Mouse (Mus musculus): Measurements from ENCODE around the gene 9430097D07Rik.

9430097D07Rik gene

DNA sequence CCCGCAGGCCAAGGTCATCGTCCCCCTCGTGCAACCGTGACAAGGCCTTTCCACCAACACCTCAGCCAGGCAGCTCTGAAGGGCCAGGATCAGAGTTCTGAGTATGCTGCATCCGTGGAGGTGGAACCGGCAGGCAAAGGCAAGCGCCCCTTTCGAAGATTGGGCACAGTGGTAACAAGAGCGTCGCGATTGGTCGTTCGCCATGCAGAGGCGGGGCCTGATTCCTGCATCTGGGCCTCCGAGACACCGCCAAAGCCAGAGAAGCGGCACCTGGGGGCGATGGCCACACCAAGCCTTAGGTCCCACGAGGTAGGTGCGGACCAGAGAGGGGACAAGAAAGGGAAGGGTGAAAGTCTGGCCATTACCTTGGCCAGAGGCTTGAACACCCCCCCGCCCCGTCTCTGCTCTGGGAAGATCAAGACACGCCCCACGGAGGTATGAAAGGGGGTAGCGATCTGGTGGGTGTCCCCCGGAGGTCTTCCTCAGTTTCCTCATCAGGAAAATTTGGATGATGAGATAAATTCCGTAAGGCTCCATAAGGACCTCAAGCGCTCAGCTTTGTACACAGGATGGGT is at the start of gene 9430097D07Rik:
TSS of gene 9430097D07Rik (minus strand) at position 99 of the 575 bp plus-strand sequence.
- peak; percentile 78 to 79 for DNase-seq

DNA sequence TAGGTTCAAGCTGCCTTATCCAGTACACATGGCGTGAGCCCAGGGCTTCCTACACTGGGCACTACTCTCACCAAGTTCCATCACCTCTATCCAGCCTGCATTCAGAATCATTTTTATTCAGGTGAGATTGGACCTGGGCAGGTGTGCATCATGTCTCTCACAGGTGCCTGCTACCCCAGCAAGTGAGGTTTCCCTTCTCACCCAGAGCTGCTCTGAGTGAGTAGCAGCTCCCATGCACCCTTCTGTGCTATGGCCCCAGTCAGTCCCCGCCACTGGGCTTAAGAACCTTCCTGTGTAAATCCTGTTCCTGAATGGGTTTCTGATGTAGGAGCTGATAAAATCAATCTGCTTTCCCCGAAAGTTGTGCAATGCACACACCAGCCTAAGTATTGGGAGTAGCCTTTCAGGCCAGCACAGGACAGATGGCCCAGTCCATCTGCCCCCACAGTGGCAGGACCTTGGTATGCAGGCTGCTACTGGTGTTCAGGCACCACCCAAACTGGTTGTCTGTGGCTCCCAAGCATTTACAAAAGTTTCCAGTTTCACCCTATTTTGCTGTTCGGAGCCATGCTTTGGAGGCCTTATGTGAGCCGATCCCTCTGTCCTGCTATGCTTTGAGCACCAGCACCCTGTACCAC is 48.7 kb upstream of the 9430097D07Rik start:
- DNase-seq: no peak

- DNase-seq: no peak
These were observed 46.0 kb upstream of the 9430097D07Rik start, which contains the start of gene Ak1 for GRCm38 (mm10) chr2:32621517-32621859. Ak1 (plus strand) TSS chr2:32621758.

DNA sequence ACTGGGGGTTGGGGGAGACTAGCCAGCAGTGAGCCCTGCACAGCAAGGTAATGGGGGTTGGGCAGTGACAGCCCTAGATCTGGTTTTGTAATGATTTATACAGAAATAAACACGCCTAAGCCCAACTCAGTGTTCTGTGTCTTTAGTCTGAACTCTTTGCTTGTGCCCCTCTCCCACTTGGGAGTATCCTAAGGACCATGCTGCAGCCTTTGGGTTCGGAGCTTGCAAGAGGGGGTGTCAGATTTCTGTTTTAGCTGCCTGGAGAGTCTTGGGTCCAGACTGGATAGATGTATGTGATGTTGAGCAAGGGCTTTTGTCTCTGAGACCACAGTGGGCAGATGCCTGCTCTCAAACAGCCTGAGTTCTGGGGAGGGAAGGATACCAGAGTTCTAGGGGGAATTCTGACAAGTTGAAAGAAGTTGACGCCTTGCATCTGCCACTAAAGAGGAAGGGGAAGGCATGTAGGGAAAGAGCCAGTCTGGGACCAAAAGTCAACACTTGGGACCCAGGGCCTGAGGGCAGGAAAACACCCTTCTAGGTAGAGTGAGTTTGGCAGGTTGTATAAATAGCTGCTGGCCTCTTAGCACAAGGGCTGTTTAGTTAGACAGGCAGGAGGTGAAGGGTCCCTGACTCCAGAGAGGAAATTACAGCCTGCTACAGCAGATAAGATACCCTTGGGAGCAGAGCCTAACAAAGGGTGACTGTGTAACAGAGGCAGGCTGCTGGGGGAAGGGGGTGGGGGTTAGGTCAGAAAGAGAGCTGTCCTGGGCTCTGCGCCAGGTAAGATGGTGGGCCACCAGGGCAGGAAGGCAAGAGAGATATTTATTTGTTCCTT is 45.4 kb upstream of the 9430097D07Rik start:
- no peak for DNase-seq

DNA sequence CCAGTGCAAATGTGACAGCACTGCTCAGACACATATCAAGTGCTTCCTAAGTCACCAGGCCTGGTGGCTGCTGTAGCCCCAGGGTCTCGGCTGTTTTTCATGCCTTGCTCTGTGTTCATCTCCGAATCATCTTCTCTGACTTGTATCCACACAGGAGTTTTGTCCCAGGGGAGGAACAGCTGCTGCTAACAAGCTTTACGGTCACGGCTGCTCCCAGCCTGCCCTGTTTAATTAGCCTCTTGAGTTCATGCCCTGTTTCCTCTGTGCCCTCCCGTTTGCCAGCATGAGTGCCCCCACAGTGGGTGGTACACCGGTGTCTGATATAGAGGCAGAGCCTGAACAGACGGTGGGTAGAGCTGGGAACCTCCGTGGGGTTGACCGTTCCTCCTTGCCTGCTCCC is 42.6 kb upstream of the 9430097D07Rik start:
- DNase-seq: no peak

DNA sequence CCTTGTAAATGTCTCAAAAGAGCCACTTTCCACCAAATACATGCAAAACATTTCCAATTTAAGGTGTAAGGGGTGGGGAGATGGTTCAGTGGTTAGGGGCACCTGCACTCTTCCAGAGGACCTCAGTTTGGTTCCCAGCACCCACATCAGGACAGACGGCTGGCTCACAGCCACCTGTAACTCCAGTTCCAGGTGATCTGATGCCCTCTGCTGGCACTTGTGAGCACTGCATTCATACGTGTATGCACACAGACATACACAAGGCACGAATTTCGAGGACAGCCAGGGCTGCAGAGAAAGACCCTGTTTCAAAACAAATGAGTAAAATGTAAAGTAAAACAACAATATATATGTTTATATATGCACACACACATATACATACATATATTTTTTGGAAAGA is 42.1 kb upstream of the 9430097D07Rik start:
- no peak for DNase-seq

- DNase-seq: no peak
These were observed 41.6 kb upstream of the 9430097D07Rik start for GRCm38 (mm10) chr2:32617109-32617508.

DNA sequence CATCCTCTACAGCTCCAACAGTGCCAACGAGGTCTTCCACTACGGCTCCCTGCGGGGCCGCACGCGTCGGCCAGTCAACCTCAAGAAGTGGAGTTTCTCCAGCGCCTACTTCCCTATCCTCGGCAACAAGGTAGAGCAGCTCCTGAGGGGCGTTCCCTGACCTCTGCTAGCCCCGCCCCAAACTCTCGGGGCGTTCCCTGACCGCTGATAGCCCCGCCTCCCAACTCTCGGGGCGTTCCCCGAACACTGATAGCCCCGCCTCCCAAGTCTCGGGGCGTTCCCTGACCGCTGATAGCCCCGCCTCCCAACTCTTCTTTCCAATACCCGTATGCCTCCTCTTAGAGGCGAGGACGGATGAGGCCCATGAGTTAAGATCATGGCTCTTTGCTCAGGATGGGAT is 36.8 kb upstream of the 9430097D07Rik start:
- DNase-seq: no peak

- DNase-seq: no peak
These were observed 35.2 kb upstream of the 9430097D07Rik start for GRCm38 (mm10) chr2:32610610-32611229.

- DNase-seq: no peak
These were observed 33.4 kb upstream of the 9430097D07Rik start for GRCm38 (mm10) chr2:32608778-32609435.

DNA sequence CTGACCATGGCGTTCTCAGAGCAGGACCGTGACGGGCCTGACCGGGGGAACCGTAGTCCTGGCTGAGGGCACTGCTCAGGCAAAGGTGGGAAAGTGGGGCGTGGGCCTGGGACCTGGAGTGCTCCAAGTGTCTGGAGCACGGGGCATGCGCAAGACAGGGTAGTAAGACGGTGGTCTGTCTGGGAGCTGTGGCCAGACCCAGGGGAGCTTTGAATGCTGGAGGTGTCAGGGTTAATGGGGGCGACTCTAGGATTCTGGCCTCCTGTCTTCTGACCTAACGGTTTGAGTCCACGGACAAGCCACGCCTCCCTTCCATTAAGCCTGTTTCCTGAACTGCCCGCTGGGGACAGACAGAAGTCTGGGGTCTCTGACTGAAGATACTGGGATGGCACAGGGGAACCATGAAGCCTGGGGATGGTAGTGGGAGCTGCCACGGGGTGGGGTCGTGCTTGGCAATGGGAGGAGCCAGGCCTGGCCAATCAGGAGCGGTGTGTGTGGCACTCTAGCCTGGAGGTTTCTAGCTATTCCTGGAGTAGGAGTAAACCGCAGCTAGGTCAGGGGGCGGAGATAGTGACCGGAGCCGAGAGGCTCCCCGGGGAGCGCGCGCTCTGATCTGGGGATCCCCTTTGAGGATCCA is 32.8 kb upstream of the 9430097D07Rik start:
- DNase-seq: peak; percentile 55 to 65

DNA sequence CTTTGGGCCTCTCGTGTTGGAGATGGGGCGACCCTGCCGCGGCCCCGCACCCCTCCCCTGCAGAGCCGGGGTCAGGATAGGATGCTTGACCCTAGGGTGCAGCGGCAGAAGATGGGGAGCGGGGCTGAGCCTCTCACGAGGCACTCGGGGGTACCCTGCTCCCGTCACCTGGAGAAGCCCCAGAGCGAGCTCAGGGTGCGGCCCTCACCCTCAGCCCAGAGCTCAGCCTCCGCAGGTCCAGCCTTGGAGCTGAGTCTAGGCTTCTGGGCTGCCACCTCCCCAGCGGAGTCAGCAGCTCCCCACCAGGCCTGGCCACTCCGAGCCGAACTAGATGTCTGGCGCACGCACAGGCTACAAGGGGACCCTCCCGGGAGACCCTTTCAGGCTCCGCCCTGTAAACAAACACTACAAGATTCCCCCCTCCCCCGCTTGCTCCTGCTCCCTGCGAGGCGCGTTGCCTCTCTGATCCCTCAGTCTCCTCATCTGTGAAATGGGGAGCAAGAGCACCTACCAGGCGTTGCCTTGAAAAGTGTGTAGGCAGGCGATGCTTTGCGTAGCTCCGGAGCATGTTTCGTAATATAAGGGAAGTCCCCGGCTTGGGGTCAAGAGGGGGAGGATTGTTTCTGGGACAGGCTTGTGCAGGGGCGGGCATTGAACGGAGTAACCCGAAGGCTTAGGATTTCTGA is 31.9 kb upstream of the 9430097D07Rik start:
- peak in 1 of 2 experiments; percentile 51 for DNase-seq

DNA sequence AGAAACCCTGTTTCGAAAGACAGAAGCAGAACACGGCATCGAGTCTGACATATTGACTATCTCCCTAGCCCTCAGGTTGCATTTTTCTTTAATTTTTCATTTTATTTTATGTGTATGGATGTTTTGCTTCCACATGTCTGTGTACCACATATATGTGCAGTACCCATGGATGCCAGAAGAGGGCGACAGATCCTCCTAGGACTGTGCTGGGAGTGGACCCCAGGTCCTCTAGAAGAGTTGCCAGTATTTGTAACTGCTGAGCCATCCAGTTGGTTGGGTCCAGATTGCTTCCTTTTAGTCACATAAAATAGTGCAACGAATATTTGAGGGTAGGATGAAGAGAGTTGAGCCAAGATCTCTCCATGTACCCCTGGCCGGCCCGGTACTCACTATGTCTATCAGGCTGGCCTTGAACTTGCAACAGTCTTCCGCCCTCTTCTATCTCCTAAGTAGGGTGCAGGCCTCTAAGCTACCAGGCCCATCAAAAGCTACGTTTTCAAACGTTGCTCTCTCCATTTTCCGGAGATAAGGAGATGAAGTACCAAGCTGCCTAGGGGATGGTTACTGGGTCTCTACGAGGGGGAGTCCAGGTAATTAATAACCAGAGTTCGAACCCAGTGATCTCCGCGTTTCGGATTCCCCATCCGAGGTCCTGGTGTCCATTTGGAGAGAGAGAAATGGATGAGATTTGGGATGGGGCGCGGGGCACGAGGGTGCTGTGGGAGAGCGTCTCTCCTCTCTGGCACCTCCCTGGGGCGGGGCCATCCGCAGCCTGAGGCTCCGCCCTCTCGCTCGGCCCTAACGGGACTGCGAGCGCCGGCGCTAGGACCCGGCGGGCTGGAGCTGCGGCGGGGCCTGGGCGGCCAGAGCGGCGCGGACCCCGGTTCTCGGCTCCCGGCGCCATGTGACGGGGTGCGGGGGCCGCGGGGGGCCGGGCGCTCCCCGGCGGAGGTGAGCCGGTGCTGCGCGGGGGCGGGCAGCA is 31.0 kb upstream of the 9430097D07Rik start:
- peak; percentile 81 to 89 for DNase-seq

DNA sequence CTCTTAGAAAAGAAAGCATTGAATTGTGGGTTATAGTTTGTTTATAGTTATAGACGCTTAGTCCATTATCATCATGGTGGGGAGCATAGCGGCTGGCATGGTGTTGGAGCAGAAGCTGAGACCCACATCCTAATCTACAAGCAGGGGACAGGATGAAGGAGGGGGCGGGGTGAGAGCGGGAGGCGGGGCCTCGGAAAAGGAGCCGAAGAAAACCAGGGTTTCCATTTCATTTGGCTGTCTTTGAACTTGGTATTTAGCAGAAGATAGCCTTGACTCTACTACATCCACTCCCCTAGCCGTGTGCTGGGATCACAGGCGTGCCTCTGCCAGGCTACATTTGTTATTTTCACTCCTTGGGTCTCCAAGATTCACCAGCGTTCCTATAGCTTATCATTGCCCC is 29.1 kb upstream of the 9430097D07Rik start:
- no peak for DNase-seq

GRCm38 (mm10) chr2:32602600-32603054 is 27.1 kb upstream of the 9430097D07Rik start:
- peak; percentile 93 to 97 for DNase-seq

DNA sequence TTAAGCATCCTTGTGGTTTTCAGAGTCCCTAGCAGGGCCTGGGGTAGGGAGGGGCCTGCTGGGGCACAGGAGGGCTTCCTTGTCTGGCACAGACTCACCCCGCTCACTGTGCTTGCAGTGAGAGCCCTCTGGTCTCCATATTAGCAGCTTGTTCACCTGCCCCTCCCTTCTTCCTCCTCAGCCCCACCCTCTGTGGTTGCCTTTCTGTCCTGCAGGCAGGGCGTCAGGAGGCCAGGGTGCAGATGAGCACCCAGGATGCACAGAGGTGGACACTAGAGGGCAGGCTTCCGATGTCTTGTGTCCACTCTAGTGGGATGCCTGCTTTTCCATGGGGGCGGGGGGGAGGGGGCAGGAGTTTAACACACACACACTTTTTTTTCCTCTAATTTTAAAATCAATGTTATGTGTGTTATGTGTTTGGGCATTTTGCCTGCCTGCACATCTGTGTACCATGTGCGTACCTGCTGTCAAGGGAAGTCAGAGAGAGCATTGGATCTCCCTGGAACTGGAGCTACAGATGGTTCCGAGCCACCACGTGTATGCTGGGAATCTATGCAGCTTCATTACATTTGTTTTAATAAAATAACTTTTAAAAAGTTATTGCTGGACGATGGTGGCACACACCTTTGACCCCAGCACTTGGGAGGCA is 26.1 kb upstream of the 9430097D07Rik start:
- DNase-seq: peak; percentile 51 to 58

GRCm38 (mm10) chr2:32599409-32599808 is 23.9 kb upstream of the 9430097D07Rik start, which contains the start of gene St6galnac6:
St6galnac6 (plus strand) TSS chr2:32599709.
- DNase-seq: no peak

GRCm38 (mm10) chr2:32598506-32598905 is 23.0 kb upstream of the 9430097D07Rik start:
- peak; percentile 69 to 73 for DNase-seq

GRCm38 (mm10) chr2:32597699-32598098 is 22.2 kb upstream of the 9430097D07Rik start:
- no peak for DNase-seq

GRCm38 (mm10) chr2:32597248-32597647 is 21.8 kb upstream of the 9430097D07Rik start:
- DNase-seq: no peak

Data from cerebellum, postnatal 36 days (tissue).